Comparison of ENCODE assay signal across 8 mouse cellular contexts in genomic region chr2:25402972-25403601, GRCm38 (mm10). TPM values are rescaled to one million over a fixed set of nuclear protein-coding genes. Genes with fewer than 3 reads are reported as not detected.
DNase-seq lines count a peak whose midpoint lies in the region; ATAC-seq and TF ChIP-seq lines count a peak whose summit lies in the region.
"Had no signal": no experiment of that assay in that cellular context is flagged by ENCODE, and none has a peak within 500 bp of the region (broad histone marks: within the 10 kb centered on the region; RNA-seq: fewer than 3 reads in every experiment).

No protein-coding gene starts in this region.

- H3K36me3 ChIP-seq in embryonic facial prominence, embryonic 10.5 days (replicated peaks), result peaks cover 3% of the 10 kb centered on the region; the same call in 1 of the 2 replicates
- H3K36me3 ChIP-seq in kidney, adult 2 months (ENCODE audit: control insufficient read depth, insufficient read depth, low read length), result no peaks in the 10 kb centered on the region
- peaks cover 21% of the 10 kb centered on the region for H3K36me3 ChIP-seq in midbrain, embryonic 12.5 days
- no peaks in the 10 kb centered on the region for H3K36me3 ChIP-seq in splenic B cell, adult 2 months (ENCODE audit: control insufficient read depth, insufficient read depth, low read length, poor library complexity, severe bottlenecking)

- H3K9me3 ChIP-seq in embryonic facial prominence, embryonic 10.5 days, result no peaks in the 10 kb centered on the region
- H3K9me3 ChIP-seq in midbrain, embryonic 12.5 days, result no peaks in the 10 kb centered on the region

- TF ChIP-seq POLR2A in kidney, adult 2 months (IDR thresholded peaks at IDR 0.05; ENCODE audit: low read depth, low read length), result no peak

- peaks cover 23% of the 10 kb centered on the region for H3K4me1 ChIP-seq in embryonic facial prominence, embryonic 10.5 days
- no peaks in the 10 kb centered on the region for H3K4me1 ChIP-seq in kidney, adult 2 months (ENCODE audit: control insufficient read depth, insufficient read depth, low read length)
- H3K4me1 ChIP-seq in midbrain, embryonic 12.5 days, result peaks cover 24% of the 10 kb centered on the region

- no peak for TF ChIP-seq CTCF in kidney, adult 2 months (conservative IDR thresholded peaks at IDR 0.05; ENCODE audit: insufficient read depth, insufficient read length, low read depth, low read length)

- intact Hi-C loops in left cerebral cortex, postnatal 36 days (cut with DNase I), result loop anchor here (1.0 to 5.0 kb wide), 2 partner anchors 84 to 126 kb away; partner anchors contain the start of gene Grin1

- H3K27ac ChIP-seq in embryonic facial prominence, embryonic 10.5 days (replicated peaks), result peak overlapping the region; percentile 72
- no peak overlapping the region for H3K27ac ChIP-seq in kidney, adult 2 months (ENCODE audit: insufficient read depth, low read depth, low read length)
- peak overlapping the region; percentile 85 for H3K27ac ChIP-seq in midbrain, embryonic 12.5 days (replicated peaks)
- H3K27ac ChIP-seq: macrophage had no signal

- peak overlapping the region; percentile 62 for H3K4me2 ChIP-seq in midbrain, embryonic 12.5 days (replicated peaks)

- H3K4me3 ChIP-seq in embryonic facial prominence, embryonic 10.5 days, result peak overlapping the region; percentile 68
- peak overlapping the region; percentile 67 for H3K4me3 ChIP-seq in kidney, adult 2 months (ENCODE audit: insufficient read depth, low read depth, low read length)
- H3K4me3 ChIP-seq in midbrain, embryonic 12.5 days, result peak overlapping the region; percentile 66

- H3K27me3 ChIP-seq in embryonic facial prominence, embryonic 10.5 days (replicated peaks; ENCODE audit: low read depth, poor library complexity, severe bottlenecking), result peaks cover 79% of the 10 kb centered on the region
- no peaks in the 10 kb centered on the region for H3K27me3 ChIP-seq in kidney, adult 2 months (replicated peaks; ENCODE audit: control insufficient read depth, insufficient read depth, low read length)
- peaks cover 38% of the 10 kb centered on the region for H3K27me3 ChIP-seq in midbrain, embryonic 12.5 days
- no peaks in the 10 kb centered on the region for H3K27me3 ChIP-seq in splenic B cell, adult 2 months (ENCODE audit: control insufficient read depth, insufficient read depth, low read length, poor library complexity, severe bottlenecking)

- H3K9ac ChIP-seq in midbrain, embryonic 12.5 days (replicated peaks), result peak overlapping the region; percentile 91

- 1% methylated on average over 54 of the region's 54 CpGs for whole genome bisulfite sequencing in embryonic facial prominence, embryonic 10.5 days
- WGBS in kidney, adult 2 months, result 1% methylated on average over 54 of the region's 54 CpGs
- WGBS in midbrain, embryonic 12.5 days, result 2% methylated on average over 54 of the region's 54 CpGs

- peak; percentile 76 for DNase-seq in adrenal gland, postnatal 10 days
- DNase-seq in embryonic facial prominence, embryonic 10.5 days (ENCODE audit: low spot score), result peak; percentile 62
- peak; percentile 79 for DNase-seq in heart, adult 8-10 months (ENCODE audit: low spot score)
- DNase-seq in kidney, adult 2 months, result peak; percentile 82
- DNase-seq in left cerebral cortex, postnatal 36 days (ENCODE audit: low spot score in 2 of 2), result peak; percentile 91 to 93
- DNase-seq in splenic B cell, adult 2 months (ENCODE audit: low read depth, low spot score), result peak; percentile 13

- ATAC-seq in midbrain, embryonic 12.5 days (ENCODE audit: low FRiP score, low read depth), result peak; percentile 77

RNA-seq across cellular contexts. Expression of gene Npdc1, which starts 3.9 kb away (rescaled TPM):
- 10 to 100 TPM; 67.8 to 83.9 TPM for total RNA-seq in adrenal gland, postnatal 10 days (2021)
- polyA plus RNA-seq in embryonic facial prominence, embryonic 10.5 days (2016; fragmentation: Nextera tagmentation; extraction: Ambion mirVana), result 38.3 and 40.3 TPM in 2 replicates
- total RNA-seq in heart, adult 8-10 months (2022), result 10 to 100 TPM; 25.3 to 35.8 (median 33.6) TPM
- 73.7 and 99.5 TPM in 2 replicates for polyA plus RNA-seq in kidney, adult 2 months (2012; rRNA removed)
- 100 to 1,000 TPM; 325 to 339 TPM for total RNA-seq in left cerebral cortex, postnatal 36 days (2021)
- 216 and 221 TPM in 2 replicates for polyA plus RNA-seq in midbrain, embryonic 12.5 days (2016; fragmentation: Nextera tagmentation; extraction: Ambion mirVana)

RNA-seq across cellular contexts. Expression of gene Entpd2, which starts 7.4 kb away (rescaled TPM):
- 10 to 100 TPM; 11.7 to 15.1 TPM for total RNA-seq in adrenal gland, postnatal 10 days (2021)
- polyA plus RNA-seq in embryonic facial prominence, embryonic 10.5 days (2016; fragmentation: Nextera tagmentation; extraction: Ambion mirVana), result 0.14 TPM in 1 of 2 replicates, not detected in the other
- 10 to 100 TPM; 11.6 to 14.4 (median 12.6) TPM for total RNA-seq in heart, adult 8-10 months (2022)
- polyA plus RNA-seq in kidney, adult 2 months (2012; rRNA removed), result 18.8 and 23.8 TPM in 2 replicates
- 10 to 100 TPM; 12.0 to 13.9 TPM for total RNA-seq in left cerebral cortex, postnatal 36 days (2021)
- polyA plus RNA-seq in midbrain, embryonic 12.5 days (2016; fragmentation: Nextera tagmentation; extraction: Ambion mirVana), result 0.20 TPM in 2 replicates

RNA-seq across cellular contexts. Expression of gene Fut7, which starts 20.0 kb away (rescaled TPM):
- total RNA-seq in adrenal gland, postnatal 10 days (2021), result 1 to 10 TPM in 1 of 2 experiments, under 1 TPM in 1; 0.67 to 1.1 TPM
- not detected in 2 replicates for polyA plus RNA-seq in embryonic facial prominence, embryonic 10.5 days (2016; fragmentation: Nextera tagmentation; extraction: Ambion mirVana)
- total RNA-seq in heart, adult 8-10 months (2022), result under 1 TPM in 2 of 4 experiments, not detected in 2; 0.16 to 0.60 TPM
- polyA plus RNA-seq in kidney, adult 2 months (2012; rRNA removed), result 0.19 and 0.80 TPM in 2 replicates
- total RNA-seq in left cerebral cortex, postnatal 36 days (2021), result under 1 TPM in 1 of 2 experiments, not detected in 1; 0.20 TPM
- polyA plus RNA-seq in midbrain, embryonic 12.5 days (2016; fragmentation: Nextera tagmentation; extraction: Ambion mirVana), result 0.09 TPM in 1 of 2 replicates, not detected in the other

RNA-seq across cellular contexts. Expression of gene Abca2, which starts 25.4 kb away (rescaled TPM):
- 10 to 100 TPM; 21.1 to 27.4 TPM for total RNA-seq in adrenal gland, postnatal 10 days (2021)
- polyA plus RNA-seq in embryonic facial prominence, embryonic 10.5 days (2016; fragmentation: Nextera tagmentation; extraction: Ambion mirVana), result 4.3 and 5.6 TPM in 2 replicates
- 10 to 100 TPM; 42.5 to 47.2 (median 45.2) TPM for total RNA-seq in heart, adult 8-10 months (2022)
- polyA plus RNA-seq in kidney, adult 2 months (2012; rRNA removed), result 51.0 and 64.0 TPM in 2 replicates
- 100 to 1,000 TPM; 169 to 174 TPM for total RNA-seq in left cerebral cortex, postnatal 36 days (2021)
- 9.4 and 10.3 TPM in 2 replicates for polyA plus RNA-seq in midbrain, embryonic 12.5 days (2016; fragmentation: Nextera tagmentation; extraction: Ambion mirVana)

RNA-seq across cellular contexts. Expression of gene Sapcd2, which starts 31.0 kb away (rescaled TPM):
- total RNA-seq in adrenal gland, postnatal 10 days (2021), result 1 to 10 TPM; 3.3 to 5.3 TPM
- 73.6 and 74.6 TPM in 2 replicates for polyA plus RNA-seq in embryonic facial prominence, embryonic 10.5 days (2016; fragmentation: Nextera tagmentation; extraction: Ambion mirVana)
- total RNA-seq in heart, adult 8-10 months (2022), result not detected
- polyA plus RNA-seq in kidney, adult 2 months (2012; rRNA removed), result 0.20 and 0.34 TPM in 2 replicates
- 1 to 10 TPM; 2.7 to 4.1 TPM for total RNA-seq in left cerebral cortex, postnatal 36 days (2021)
- polyA plus RNA-seq in midbrain, embryonic 12.5 days (2016; fragmentation: Nextera tagmentation; extraction: Ambion mirVana), result 52.1 and 52.3 TPM in 2 replicates

Comparison
In these comparisons a context has a peak if more than half of its experiments do, and no peak if none do; other contexts are left out.
1. DNase-seq: peak in every context shown above with its lines; median percentile 92 in left cerebral cortex, postnatal 36 days; 82 in kidney, adult 2 months; 79 in heart, adult 8-10 months; 76 in adrenal gland, postnatal 10 days; 62 in embryonic facial prominence, embryonic 10.5 days; 13 in splenic B cell, adult 2 months.